Mouse (Mus musculus) adrenal gland, postnatal 14 days (tissue): Measurements from ENCODE around the gene Lrrc63. TPM values are rescaled to one million over a fixed set of nuclear protein-coding genes. Genes with fewer than 3 reads are reported as not detected.

Source experiments
- total RNA-seq: library from RNA; stranded (reverse); gene quantifications from 2 replicates; pipeline ENCODE4 v1.2.3, GENCODE M21; 2021

Lrrc63 gene
- total RNA-seq, 1 experiment from 2014 or later: not detected

Other genes starting within 250 kb of the Lrrc63 start
- gene Lrch1, start 183.0 kb downstream of the Lrrc63 start, total RNA-seq: 14.6 and 17.3 TPM in 2 replicates
- 0.93 and 3.7 TPM in 2 replicates for gene Rubcnl, start 114.9 kb downstream of the Lrrc63 start, total RNA-seq
- gene Lcp1, start 220 bp upstream of the Lrrc63 start, total RNA-seq: 13.7 and 39.0 TPM in 2 replicates
- 1.4 and 44.6 TPM in 2 replicates for gene Cpb2, start 111.4 kb upstream of the Lrrc63 start, total RNA-seq
- gene Zc3h13, start 153.5 kb upstream of the Lrrc63 start, total RNA-seq: 24.3 and 30.4 TPM in 2 replicates